Mouse (Mus musculus) neural tube, embryonic 12.5 days (tissue): ENCODE data around the gene Krt12. TPM values are rescaled to one million over a fixed set of nuclear protein-coding genes. Genes with fewer than 3 reads are reported as not detected.

Experiments
- polyA plus RNA-seq: library from polyadenylated mRNA; unstranded; fragments of >200 nt; fragmentation: Nextera tagmentation; extraction: Ambion mirVana; gene quantifications from 2 replicates; pipeline ENCODE4 v1.2.1, GENCODE M21; 2016

Gene Krt12
- polyA plus RNA-seq, 1 experiment from 2014 or later: not detected

Other genes starting within 250 kb of the Krt12 start
- gene Smarce1, start 191.2 kb downstream of the Krt12 start, polyA plus RNA-seq: 339 and 348 TPM in 2 replicates
- gene Krt222, start 178.2 kb downstream of the Krt12 start, polyA plus RNA-seq: 1.5 and 2.0 TPM in 2 replicates
- gene Krt24, start 137.0 kb downstream of the Krt12 start, polyA plus RNA-seq: 0.18 and 0.47 TPM in 2 replicates
- 0.13 TPM in 1 of 2 replicates, not detected in the other for gene Krt25, start 99.3 kb downstream of the Krt12 start, polyA plus RNA-seq
- 0.23 TPM in 1 of 2 replicates, not detected in the other for gene Krt26, start 84.3 kb downstream of the Krt12 start, polyA plus RNA-seq
- gene Krt27, start 71.2 kb downstream of the Krt12 start, polyA plus RNA-seq: not detected in 2 replicates
- 0.30 and 0.40 TPM in 2 replicates for gene Krt28, start 47.4 kb downstream of the Krt12 start, polyA plus RNA-seq
- 32.2 and 36.1 TPM in 2 replicates for gene Krt10, start 32.9 kb downstream of the Krt12 start, polyA plus RNA-seq
- gene Krt20, start 15.9 kb upstream of the Krt12 start, polyA plus RNA-seq: 0.20 and 0.38 TPM in 2 replicates
- gene Krt23, start 70.9 kb upstream of the Krt12 start, polyA plus RNA-seq: not detected in 2 replicates
- gene Krt39, start 99.1 kb upstream of the Krt12 start, polyA plus RNA-seq: not detected in 2 replicates
- not detected in 2 replicates for gene Krt40, start 120.9 kb upstream of the Krt12 start, polyA plus RNA-seq
- not detected in 2 replicates for gene Krtap3-3, start 128.6 kb upstream of the Krt12 start, polyA plus RNA-seq
- not detected in 2 replicates for gene Krtap3-2, start 134.6 kb upstream of the Krt12 start, polyA plus RNA-seq
- not detected in 2 replicates for gene Gm11939, start 137.2 kb upstream of the Krt12 start, polyA plus RNA-seq
- not detected in 2 replicates for gene Krtap3-1, start 144.4 kb upstream of the Krt12 start, polyA plus RNA-seq
- gene Krtap1-5, start 158.8 kb upstream of the Krt12 start, polyA plus RNA-seq: not detected in 2 replicates
- not detected in 2 replicates for gene Krtap1-4, start 161.4 kb upstream of the Krt12 start, polyA plus RNA-seq
- not detected in 2 replicates for gene Krtap1-3, start 169.1 kb upstream of the Krt12 start, polyA plus RNA-seq
- not detected in 2 replicates for gene Krtap9-3, start 175.8 kb upstream of the Krt12 start, polyA plus RNA-seq
- gene Gm11938, start 181.0 kb upstream of the Krt12 start, polyA plus RNA-seq: not detected in 2 replicates
- not detected in 2 replicates for gene Gm11937, start 187.9 kb upstream of the Krt12 start, polyA plus RNA-seq
- gene Krtap2-4, start 192.6 kb upstream of the Krt12 start, polyA plus RNA-seq: not detected in 2 replicates
- not detected in 2 replicates for gene Gm11562, start 198.2 kb upstream of the Krt12 start, polyA plus RNA-seq
- gene Krtap4-1, start 206.0 kb upstream of the Krt12 start, polyA plus RNA-seq: not detected in 2 replicates
- not detected in 2 replicates for gene Krtap4-2, start 212.8 kb upstream of the Krt12 start, polyA plus RNA-seq
- not detected in 2 replicates for gene Krtap4-7, start 221.8 kb upstream of the Krt12 start, polyA plus RNA-seq
- not detected in 2 replicates for gene Gm11555, start 228.0 kb upstream of the Krt12 start, polyA plus RNA-seq
- not detected in 2 replicates for gene Gm11563, start 236.7 kb upstream of the Krt12 start, polyA plus RNA-seq
- gene Krtap4-6, start 243.7 kb upstream of the Krt12 start, polyA plus RNA-seq: not detected in 2 replicates